Mouse (Mus musculus): ENCODE measurements around the gene Dtnb.
"Not testable (repeated sequence)": the region's sequence is repeated elsewhere in the genome, so short reads cannot be mapped to it uniquely, and the experiment has no call there.

Gene Dtnb

DNA sequence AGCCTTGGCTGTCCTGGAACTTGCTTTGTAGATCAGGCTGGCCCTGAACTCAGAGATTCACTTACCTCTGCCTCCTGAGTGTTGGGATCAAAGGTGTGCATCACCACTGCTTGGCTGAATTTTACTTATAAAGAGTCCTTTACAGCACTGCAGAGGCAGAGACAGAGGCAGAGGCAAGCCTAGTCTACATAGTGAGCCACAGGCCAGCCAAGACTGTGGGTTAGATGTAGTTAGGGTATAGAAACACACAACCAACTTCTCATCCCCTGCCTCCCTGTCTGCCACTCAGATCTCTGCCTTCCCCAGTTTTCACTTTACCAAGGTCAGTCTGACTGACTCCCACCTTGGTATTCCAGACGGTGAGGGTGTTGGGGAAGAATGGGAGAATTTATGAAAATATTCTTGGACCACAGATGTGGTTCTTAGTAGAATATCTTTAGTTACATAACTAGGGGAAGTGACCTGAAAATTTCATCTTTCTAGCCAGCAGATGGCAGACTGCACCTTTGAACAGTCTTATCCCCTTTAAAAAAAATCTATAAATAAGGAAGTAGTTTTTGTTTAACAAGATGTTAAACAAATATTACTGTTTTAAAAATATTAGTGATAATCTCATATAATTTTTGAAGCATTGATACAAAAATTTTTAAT is 88.9 kb downstream of the Dtnb start:
- DNase-seq (ENCODE audit: low read depth, low spot score) = peak; percentile 69

- DNase-seq (ENCODE audit: low read depth, low spot score) = peak; percentile 32
Observed at GRCm38 (mm10) chr12:3662660-3663059, 90.5 kb downstream of the Dtnb start.

GRCm38 (mm10) chr12:3663386-3663785 is 91.2 kb downstream of the Dtnb start:
- no peak for DNase-seq (ENCODE audit: low read depth, low spot score)

- DNase-seq (ENCODE audit: low read depth, low spot score) = no peak
Observed at GRCm38 (mm10) chr12:3669971-3670381, 97.8 kb downstream of the Dtnb start.

GRCm38 (mm10) chr12:3671117-3671516 is 98.9 kb downstream of the Dtnb start:
- DNase-seq (ENCODE audit: low read depth, low spot score) = no peak

DNA sequence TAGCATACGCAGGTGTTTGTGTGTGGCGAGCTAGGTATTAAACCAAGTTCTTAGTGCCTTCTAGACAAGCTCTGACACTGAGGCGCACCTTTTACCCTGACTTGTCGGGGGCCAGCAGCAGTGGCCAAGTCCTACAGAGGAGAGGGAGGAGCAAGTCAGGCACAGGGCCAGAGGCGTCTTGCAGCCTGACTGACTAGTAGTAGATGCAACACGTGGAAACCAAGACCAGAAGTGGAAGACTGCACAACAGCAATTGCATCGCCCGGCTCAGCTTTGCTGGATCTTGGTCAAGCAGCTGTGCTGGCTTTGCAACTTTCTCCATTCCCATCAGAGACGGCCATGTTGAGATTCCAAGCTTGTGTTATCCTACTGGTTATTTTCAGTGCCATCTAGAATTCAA is 100.6 kb downstream of the Dtnb start:
- no peak for DNase-seq (ENCODE audit: low read depth, low spot score)

DNA sequence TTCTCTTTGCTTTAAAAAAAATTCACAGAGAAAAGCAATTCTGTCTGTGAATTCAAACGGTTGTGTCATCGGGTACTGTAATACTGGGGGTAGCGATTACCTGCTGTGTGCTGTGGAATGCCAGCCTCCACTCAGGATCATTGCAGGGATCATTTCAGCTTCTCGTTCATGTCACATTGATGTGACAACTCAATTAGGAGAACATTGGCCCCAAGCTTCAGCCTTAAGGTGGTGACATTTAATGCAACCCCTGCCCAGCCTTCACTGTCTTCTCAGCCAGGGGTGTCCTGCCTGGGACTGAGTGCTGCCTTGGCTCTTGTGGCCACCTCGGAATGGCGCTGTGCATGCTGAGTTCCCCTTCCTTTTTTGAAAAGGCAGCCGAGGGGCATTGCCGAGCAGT is 101.7 kb downstream of the Dtnb start:
- DNase-seq (ENCODE audit: low read depth, low spot score) = no peak

GRCm38 (mm10) chr12:3674913-3675312 is 102.7 kb downstream of the Dtnb start:
- peak; percentile 92 for DNase-seq (ENCODE audit: low read depth, low spot score)

- no peak for DNase-seq (ENCODE audit: low read depth, low spot score)
Observed at GRCm38 (mm10) chr12:3680721-3681120, 108.5 kb downstream of the Dtnb start.

GRCm38 (mm10) chr12:3683041-3683440 is 110.9 kb downstream of the Dtnb start:
- no peak for DNase-seq (ENCODE audit: low read depth, low spot score)

GRCm38 (mm10) chr12:3686419-3686940 is 114.3 kb downstream of the Dtnb start:
- no peak for DNase-seq (ENCODE audit: low read depth, low spot score)

- not testable (repeated sequence) for DNase-seq (ENCODE audit: low read depth, low spot score)
Observed at GRCm38 (mm10) chr12:3690926-3691529, 118.8 kb downstream of the Dtnb start.

GRCm38 (mm10) chr12:3692795-3693392 is 120.7 kb downstream of the Dtnb start:
- DNase-seq (ENCODE audit: low read depth, low spot score) = no peak

DNA sequence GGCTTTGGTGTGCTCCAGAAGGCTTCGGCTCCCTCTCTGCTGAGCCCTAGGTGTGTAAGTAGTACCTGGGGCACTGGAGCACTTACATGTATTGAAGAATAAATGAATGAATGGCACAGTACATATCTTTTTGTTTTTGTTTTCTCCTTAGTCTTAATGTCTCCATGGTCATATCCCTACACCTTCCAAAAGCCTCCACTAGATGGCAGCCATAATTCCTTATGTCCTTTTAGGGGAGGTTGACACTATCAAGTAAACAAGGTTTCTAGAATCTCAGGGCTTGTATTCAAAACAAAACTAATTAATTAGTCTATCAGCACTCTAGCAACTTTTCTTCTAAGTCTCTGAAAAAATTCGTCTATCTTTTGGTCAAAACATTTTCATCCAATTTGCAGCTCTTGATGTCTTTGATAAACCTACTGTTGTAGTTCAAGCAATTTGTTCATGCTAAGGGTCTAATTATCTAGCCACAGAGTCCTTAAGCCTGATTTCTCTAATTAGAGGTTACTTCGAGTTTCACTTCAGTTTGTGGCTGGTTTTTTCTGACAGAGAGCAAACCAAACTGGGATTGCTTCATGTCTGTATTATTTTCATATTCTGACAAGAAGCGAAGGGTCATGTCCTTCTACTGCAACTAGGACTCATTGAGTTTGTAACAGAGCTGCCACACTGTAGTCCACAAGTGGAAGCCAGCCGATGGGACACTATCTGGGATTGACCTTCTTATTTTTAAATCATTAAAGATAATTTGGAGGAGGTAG is 123.7 kb downstream of the Dtnb start:
- DNase-seq (ENCODE audit: low read depth, low spot score) = peak; percentile 36

DNA sequence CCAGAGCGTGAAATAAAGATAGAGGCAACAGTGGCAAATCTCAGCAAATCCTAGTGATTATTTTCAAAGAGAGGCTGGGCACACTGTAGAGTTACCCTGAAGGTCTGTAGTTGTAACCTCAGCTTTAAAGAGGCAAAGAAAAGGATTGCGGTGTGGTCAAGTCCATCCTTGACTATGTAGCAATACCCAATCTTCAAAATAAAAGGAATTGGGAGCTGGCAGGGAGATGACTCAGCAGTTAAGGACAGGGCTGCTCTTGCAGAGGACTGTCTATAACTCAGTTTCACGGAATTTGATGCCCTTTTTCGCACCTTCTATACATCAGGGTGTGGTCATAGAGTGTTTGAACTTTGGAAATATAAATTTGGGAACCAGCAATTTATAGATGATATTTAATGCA is 128.3 kb downstream of the Dtnb start:
- DNase-seq (ENCODE audit: low read depth, low spot score) = no peak

DNA sequence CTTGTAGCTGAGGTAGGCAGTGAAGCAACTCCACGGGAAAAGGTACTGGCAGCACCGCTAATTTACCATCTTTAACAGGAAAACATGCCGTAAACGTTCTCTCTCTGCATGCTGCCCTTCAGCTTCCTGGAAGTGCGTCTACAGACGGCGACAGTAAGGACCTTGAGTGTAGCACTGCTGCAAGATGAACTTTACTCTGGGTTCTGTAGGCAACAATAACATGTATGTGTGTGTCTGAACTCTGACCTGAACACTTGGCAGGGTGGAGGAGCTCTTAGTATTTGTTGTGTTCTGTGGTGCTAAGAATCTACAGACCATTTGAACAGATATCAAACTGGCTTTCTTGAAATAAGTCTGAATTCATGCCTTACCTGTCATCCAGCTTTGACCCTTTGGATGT is 130.7 kb downstream of the Dtnb start:
- DNase-seq (ENCODE audit: low read depth, low spot score) = no peak

DNA sequence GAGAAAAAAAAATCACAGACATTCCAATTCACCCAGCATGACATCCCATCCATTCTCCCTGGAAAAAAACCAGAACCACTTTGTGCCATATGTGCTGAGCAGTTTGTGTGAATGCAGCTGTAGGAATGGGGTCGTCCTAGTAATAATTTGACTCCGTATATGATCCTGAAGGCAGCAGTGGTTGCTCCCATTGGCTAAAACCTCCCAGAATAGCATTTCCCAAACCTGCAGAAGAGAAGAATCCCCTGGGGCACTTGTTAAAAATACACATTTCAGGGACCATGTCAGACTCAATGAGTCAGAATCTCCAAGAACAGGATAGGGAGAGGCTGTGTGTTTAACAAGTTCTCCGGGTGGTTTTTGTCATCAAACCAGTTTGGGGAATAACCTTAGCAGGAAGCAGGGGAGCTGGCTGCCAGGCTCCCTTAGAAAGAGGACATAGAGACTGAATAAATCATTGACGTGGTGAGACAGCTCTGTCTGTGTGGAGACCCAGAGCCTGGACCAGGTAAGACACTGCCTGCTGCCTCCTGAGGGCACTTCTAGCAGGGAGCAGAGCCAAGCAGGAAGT is 147.1 kb downstream of the Dtnb start:
- DNase-seq (ENCODE audit: low read depth, low spot score) = no peak

DNA sequence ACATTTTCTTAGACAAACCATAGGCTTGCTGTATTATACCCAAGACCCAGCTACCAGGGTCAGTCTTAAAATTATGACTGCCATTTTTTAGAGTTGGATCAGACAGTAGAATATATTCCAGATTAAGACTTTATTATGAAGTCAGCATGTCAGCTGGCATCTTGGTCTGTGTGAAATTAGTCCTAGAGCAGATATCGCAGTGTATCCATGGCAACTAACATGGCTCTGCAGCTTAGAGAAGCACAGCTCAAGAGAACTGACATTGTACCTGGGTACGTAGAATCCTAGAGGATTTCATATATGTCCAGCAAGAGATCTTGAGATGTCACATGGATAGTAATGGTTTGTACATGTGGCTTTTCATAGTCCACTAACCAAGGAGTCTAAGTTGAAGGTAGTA is 148.3 kb downstream of the Dtnb start:
- DNase-seq (ENCODE audit: low read depth, low spot score) = no peak

- DNase-seq (ENCODE audit: low read depth, low spot score) = no peak
Observed at GRCm38 (mm10) chr12:3723762-3724161, 151.6 kb downstream of the Dtnb start.

DNA sequence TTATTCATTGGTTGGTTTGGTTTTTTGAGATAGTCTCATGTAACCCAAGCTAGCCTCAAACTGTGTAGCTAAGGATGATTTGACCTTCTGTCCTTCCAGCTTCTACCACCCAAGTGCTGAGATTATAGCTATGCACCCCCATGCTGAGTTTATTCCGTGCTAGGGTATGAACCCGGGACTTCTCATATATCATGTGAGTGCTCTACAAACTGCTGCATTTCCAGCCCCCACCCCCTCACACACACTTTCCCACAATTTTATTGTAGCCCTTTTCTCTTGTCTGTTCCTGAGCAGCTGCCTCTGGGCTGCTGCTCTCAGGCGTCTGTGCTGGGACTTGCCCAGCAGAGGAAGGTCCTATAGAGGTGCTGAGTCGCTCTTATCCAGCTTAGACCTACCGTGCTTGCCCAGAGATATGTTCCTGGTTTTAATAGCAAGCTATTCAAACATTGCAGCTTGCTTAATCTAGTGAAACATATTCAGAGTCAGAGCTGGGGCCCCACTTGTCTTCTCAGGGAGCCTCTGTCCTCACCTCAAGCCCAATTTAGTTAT is 152.7 kb downstream of the Dtnb start:
- no peak for DNase-seq (ENCODE audit: low read depth, low spot score)

GRCm38 (mm10) chr12:3729521-3730075 is 157.4 kb downstream of the Dtnb start:
- no peak for DNase-seq (ENCODE audit: low read depth, low spot score)
